Mouse (Mus musculus) hindbrain, embryonic 13.5 days (tissue): Measurements from ENCODE around the gene Cblc. TPM values are rescaled to one million over a fixed set of nuclear protein-coding genes. Genes with fewer than 3 reads are reported as not detected.

Experiments
- ATAC-seq: fragments of 200-750 bp; cut with Nextera tagmentation; 2 replicates; pipeline ENCODE4 v1.8.0; 2017; ENCODE audit warnings: moderate TSS enrichment; ENCODE audit not compliant: low FRiP score
- H3K27ac ChIP-seq: fragments of 300-500 bp; sonication (generic); 2 replicates; pipeline ENCODE4 v1.5.1; 2015; ENCODE audit warnings: inconsistent platforms, mild to moderate bottlenecking, moderate library complexity
- H3K27me3 ChIP-seq: fragments of 300-500 bp; sonication (generic); 2 replicates; pipeline ENCODE4 v1.6.1; 2015; ENCODE audit warnings: mild to moderate bottlenecking, inconsistent platforms
- H3K36me3 ChIP-seq: fragments of 300-500 bp; sonication (generic); 2 replicates; pipeline ENCODE4 v1.6.1; 2015; ENCODE audit warnings: mild to moderate bottlenecking, inconsistent platforms
- H3K4me1 ChIP-seq: fragments of 300-500 bp; sonication (generic); replicated peaks from 2 replicates; pipeline ENCODE4 v1.6.1; 2015; ENCODE audit warnings: inconsistent platforms
- H3K4me2 ChIP-seq: fragments of 300-500 bp; sonication (generic); 2 replicates; pipeline ENCODE4 v1.6.1; 2015; ENCODE audit warnings: inconsistent platforms, mild to moderate bottlenecking, moderate library complexity
- H3K4me3 ChIP-seq: fragments of 300-500 bp; sonication (generic); 2 replicates; pipeline ENCODE4 v1.5.1; 2015; ENCODE audit warnings: mild to moderate bottlenecking, inconsistent platforms
- H3K9ac ChIP-seq: fragments of 300-500 bp; sonication (generic); 2 replicates; pipeline ENCODE4 v1.6.1; 2015; ENCODE audit warnings: mild to moderate bottlenecking, inconsistent platforms
- H3K9me3 ChIP-seq: fragments of 300-500 bp; sonication (generic); 2 replicates; pipeline ENCODE4 v1.6.1; 2016; ENCODE audit warnings: inconsistent platforms
- WGBS: fragments of 180-500 bp; shearing (Covaris S2); methylation state at CpG from one replicate; pipeline ENCODE4 v1.1.7; 2015; 5-methylcytosine and 5-hydroxymethylcytosine counted together
- polyA plus RNA-seq: library from polyadenylated mRNA; unstranded; fragments of >200 nt; fragmentation: Nextera tagmentation; extraction: Ambion mirVana; gene quantifications from 2 replicates; pipeline ENCODE4 v1.2.1, GENCODE M21; 2015

Cblc gene
- polyA plus RNA-seq, 1 experiment from 2014 or later, result not detected

GRCm38 (mm10) chr7:19816224-19816771 lies 19.7 kb upstream of the Cblc start:
- no peaks in the 10 kb centered on the region for H3K36me3 ChIP-seq
- peak overlapping the region; percentile 63 for H3K4me2 ChIP-seq
- WGBS, result 0% methylated on average over 28 of the region's 28 CpGs
- peak overlapping the region; percentile 42 for H3K4me3 ChIP-seq
- peak; percentile 49 for ATAC-seq
- peaks cover 28% of the 10 kb centered on the region for H3K4me1 ChIP-seq
- H3K9ac ChIP-seq, result peak overlapping the region; percentile 65
- peaks cover 78% of the 10 kb centered on the region for H3K27me3 ChIP-seq
- 0 out of 2 replicates have a peak overlapping the region, but pooled peaks have one; percentile 30 for H3K27ac ChIP-seq
- H3K9me3 ChIP-seq, result 0 out of 2 replicates have a peak, but pooled peaks cover 4% of the 10 kb centered on the region

GRCm38 (mm10) chr7:19815296-19816223 lies 19.0 kb upstream of the Cblc start:
- H3K4me2 ChIP-seq, result peak overlapping the region; percentile 63
- H3K9ac ChIP-seq, result peak overlapping the region; percentile 65
- 0 out of 2 replicates have a peak, but pooled peaks cover 4% of the 10 kb centered on the region for H3K9me3 ChIP-seq
- peak overlapping the region; percentile 42 for H3K4me3 ChIP-seq
- no peaks in the 10 kb centered on the region for H3K36me3 ChIP-seq
- no peak overlapping the region for H3K27ac ChIP-seq
- peaks cover 33% of the 10 kb centered on the region for H3K4me1 ChIP-seq
- H3K27me3 ChIP-seq, result peaks cover 78% of the 10 kb centered on the region
- ATAC-seq, result peak; percentile 36; the same call in 1 of the 2 replicates
- WGBS, result 23% methylated on average over 17 of the region's 17 CpGs

DNA sequence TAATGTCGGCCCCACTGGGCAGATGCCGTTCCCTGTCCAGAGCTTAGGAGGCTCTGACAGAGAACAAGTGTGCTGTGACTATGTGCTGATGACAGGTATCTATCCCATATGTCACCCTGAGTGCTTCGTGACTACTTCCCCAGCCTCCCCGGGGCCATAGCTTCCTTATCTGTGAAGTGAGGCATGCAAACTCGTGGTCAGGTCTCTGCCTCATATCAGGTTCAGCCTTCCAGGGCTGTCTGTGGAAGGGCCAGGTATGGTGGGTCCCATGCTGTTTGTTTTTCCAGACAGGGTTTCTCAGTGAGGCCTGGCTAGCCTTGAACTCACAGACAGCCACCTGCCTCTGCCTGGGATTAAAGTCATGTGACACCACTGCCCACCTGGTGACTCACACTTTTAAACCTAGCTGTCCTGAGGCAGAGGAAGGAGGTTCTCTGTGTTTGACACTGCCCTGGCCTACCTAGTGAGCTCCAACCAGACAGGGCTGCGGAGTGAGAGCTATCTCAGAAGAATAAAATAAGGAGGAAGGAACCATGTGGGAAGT lies 17.0 kb upstream of the Cblc start:
- H3K4me3 ChIP-seq, result no peak overlapping the region
- H3K27ac ChIP-seq, result no peak overlapping the region
- H3K9ac ChIP-seq, result no peak overlapping the region
- H3K4me1 ChIP-seq, result peaks cover 38% of the 10 kb centered on the region
- H3K4me2 ChIP-seq, result no peak overlapping the region
- H3K27me3 ChIP-seq, result peaks cover 80% of the 10 kb centered on the region
- no peaks in the 10 kb centered on the region for H3K9me3 ChIP-seq
- WGBS, result 91% methylated on average over 6 of the region's 6 CpGs
- no peaks in the 10 kb centered on the region for H3K36me3 ChIP-seq
- no peak for ATAC-seq

DNA sequence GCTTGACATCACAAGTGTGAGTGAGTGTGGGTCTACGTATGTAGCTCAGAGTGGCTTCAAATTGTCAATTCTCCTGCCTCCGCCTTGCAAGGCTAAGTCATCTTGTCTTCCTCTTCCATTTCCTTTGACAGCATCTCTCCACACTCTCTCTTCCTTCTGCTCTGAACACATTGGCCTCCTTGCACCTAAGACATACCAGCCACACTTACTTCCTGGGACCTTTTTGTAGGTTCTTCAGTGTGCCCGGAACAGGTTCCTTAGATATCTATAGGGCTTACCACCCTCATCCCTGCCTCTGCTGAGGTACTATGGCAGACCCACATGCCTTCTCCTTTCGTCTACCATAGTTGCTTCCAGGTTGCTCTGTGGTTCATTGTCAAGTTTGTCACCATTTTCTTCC lies 16.6 kb upstream of the Cblc start:
- H3K27me3 ChIP-seq, result peaks cover 81% of the 10 kb centered on the region
- WGBS, result 86% methylated on average over 4 of the region's 4 CpGs

GRCm38 (mm10) chr7:19811114-19811513 lies 14.5 kb upstream of the Cblc start:
- peak overlapping the region; percentile 43; the same call in 1 of the 2 replicates for H3K9ac ChIP-seq
- H3K9me3 ChIP-seq, result no peaks in the 10 kb centered on the region
- peak overlapping the region; percentile 46 for H3K4me2 ChIP-seq
- H3K4me3 ChIP-seq, result peak overlapping the region; percentile 21
- H3K4me1 ChIP-seq, result peaks cover 19% of the 10 kb centered on the region
- ATAC-seq, result peak; percentile 14; the same call in 1 of the 2 replicates
- H3K27me3 ChIP-seq, result peaks cover 72% of the 10 kb centered on the region
- no peak overlapping the region for H3K27ac ChIP-seq
- 6% methylated on average over 22 of the region's 22 CpGs for WGBS
- no peaks in the 10 kb centered on the region for H3K36me3 ChIP-seq

More for the DNA sequence above, 16.6 kb upstream of the Cblc start:
- H3K4me1 ChIP-seq, result peaks cover 38% of the 10 kb centered on the region
- H3K27ac ChIP-seq, result no peak overlapping the region
- H3K36me3 ChIP-seq, result no peaks in the 10 kb centered on the region
- ATAC-seq, result no peak
- no peak overlapping the region for H3K4me2 ChIP-seq
- no peaks in the 10 kb centered on the region for H3K9me3 ChIP-seq
- H3K4me3 ChIP-seq, result no peak overlapping the region
- H3K9ac ChIP-seq, result no peak overlapping the region

DNA sequence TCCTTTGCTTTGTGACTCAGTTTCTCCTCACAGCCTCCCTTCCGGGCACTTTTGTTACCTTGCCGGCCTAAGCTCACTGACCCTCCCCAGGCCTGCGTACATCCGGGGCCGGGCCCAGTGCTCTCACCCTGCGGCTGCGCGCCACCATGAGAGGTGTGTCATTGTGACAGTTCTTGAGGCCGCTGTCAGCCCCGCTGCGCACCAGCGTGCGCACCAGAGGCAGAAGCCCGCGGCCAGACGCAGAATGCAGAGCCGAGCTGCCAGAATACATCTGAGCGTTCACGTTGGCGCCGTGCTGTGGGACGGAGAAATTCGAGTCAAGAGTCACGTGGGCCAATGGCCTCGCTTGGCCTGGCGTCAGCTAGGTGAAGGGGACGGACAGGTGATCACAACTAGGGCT lies 12.8 kb upstream of the Cblc start:
- peak; percentile 64 for ATAC-seq
- H3K4me2 ChIP-seq, result peak overlapping the region; percentile 49
- H3K27ac ChIP-seq, result no peak overlapping the region
- peaks cover 12% of the 10 kb centered on the region for H3K4me1 ChIP-seq
- peaks cover 7% of the 10 kb centered on the region for H3K9me3 ChIP-seq
- H3K36me3 ChIP-seq, result no peaks in the 10 kb centered on the region
- peaks cover 67% of the 10 kb centered on the region for H3K27me3 ChIP-seq
- 3% methylated on average over 27 of the region's 27 CpGs for WGBS
- H3K4me3 ChIP-seq, result peak overlapping the region; percentile 30
- H3K9ac ChIP-seq, result peak overlapping the region; percentile 61; the same call in 1 of the 2 replicates

GRCm38 (mm10) chr7:19806356-19806969 lies 9.9 kb upstream of the Cblc start:
- H3K27ac ChIP-seq, result no peak overlapping the region
- H3K4me3 ChIP-seq, result no peak overlapping the region
- H3K9me3 ChIP-seq, result peaks cover 7% of the 10 kb centered on the region
- no peaks in the 10 kb centered on the region for H3K36me3 ChIP-seq
- H3K27me3 ChIP-seq, result peaks cover 48% of the 10 kb centered on the region
- no peak overlapping the region for H3K4me2 ChIP-seq
- H3K9ac ChIP-seq, result no peak overlapping the region
- ATAC-seq, result no peak
- peaks cover 12% of the 10 kb centered on the region for H3K4me1 ChIP-seq
- 85% methylated on average over 8 of the region's 8 CpGs for WGBS

- ATAC-seq, result peak; percentile 68; the same call in 1 of the 2 replicates
- Histone ChIP-seq H3K4me3 (no peak overlapping the region), H3K9ac (no peak overlapping the region), H3K4me1 (no peaks in the 10 kb centered on the region), H3K9me3 (peaks cover 7% of the 10 kb centered on the region), H3K36me3 (no peaks in the 10 kb centered on the region), H3K4me2 (no peak overlapping the region), H3K27me3 (peaks cover 13% of the 10 kb centered on the region; the same call in 1 of the 2 replicates), H3K27ac (no peak overlapping the region)
- WGBS, result 22% methylated on average over 7 of the region's 7 CpGs
Observed at GRCm38 (mm10) chr7:19802995-19803394, 6.4 kb upstream of the Cblc start.

DNA sequence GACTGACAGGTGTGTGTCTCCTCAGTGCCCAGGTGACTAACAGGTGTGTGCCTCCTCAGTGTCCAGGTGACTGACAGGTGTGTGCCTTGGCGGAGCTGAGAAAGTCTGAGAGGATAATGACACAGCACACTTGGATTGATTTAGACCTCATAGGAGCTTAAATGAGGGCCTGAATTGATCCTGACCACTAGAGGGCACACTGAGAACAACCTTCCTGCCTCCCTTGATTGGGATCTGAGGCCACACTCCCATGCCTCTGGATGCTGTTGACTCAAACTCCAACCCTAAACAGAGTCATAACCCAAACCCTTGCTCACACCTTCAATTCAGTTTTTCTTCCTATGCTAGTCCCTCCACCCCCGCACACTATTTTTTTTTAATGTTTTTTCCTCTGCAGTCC lies 4.2 kb upstream of the Cblc start:
- no peak for ATAC-seq
- 29% methylated on average over 2 of the region's 2 CpGs for WGBS

DNA sequence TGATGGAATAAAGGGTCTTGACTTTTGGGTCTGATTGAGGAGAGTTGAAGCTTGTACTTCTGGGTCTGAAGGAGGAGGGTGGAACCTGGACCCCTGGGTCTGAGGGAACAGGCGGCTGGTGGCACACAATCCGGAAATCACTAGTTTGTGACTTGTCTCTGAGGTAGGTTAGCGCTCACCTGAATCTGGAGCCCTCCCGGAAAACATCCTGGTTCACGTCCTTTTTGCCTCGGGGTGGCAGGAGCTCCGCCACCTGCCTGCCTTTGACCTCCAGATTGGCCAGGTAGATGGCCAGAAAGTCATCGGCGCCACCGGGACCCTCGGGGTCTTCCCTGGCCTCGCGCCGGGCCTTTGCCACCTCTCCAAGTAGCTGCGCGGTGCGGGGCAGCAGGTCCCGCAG lies 355 bp downstream of the Cblc start:
- Histone ChIP-seq H3K4me2 (no peak overlapping the region), H3K9ac (no peak overlapping the region), H3K27me3 (peaks cover 48% of the 10 kb centered on the region), H3K36me3 (no peaks in the 10 kb centered on the region), H3K27ac (no peak overlapping the region), H3K9me3 (no peaks in the 10 kb centered on the region), H3K4me3 (no peak overlapping the region), H3K4me1 (peaks cover 5% of the 10 kb centered on the region; the same call in 1 of the 2 replicates)
- WGBS, result 15% methylated on average over 18 of the region's 18 CpGs
- ATAC-seq, result no peak

More for the DNA sequence above, 4.2 kb upstream of the Cblc start:
- Histone ChIP-seq H3K4me1 (peaks cover 5% of the 10 kb centered on the region; the same call in 1 of the 2 replicates), H3K9me3 (peaks cover 6% of the 10 kb centered on the region), H3K27ac (no peak overlapping the region), H3K27me3 (peaks cover 27% of the 10 kb centered on the region), H3K4me2 (no peak overlapping the region), H3K9ac (no peak overlapping the region), H3K4me3 (no peak overlapping the region), H3K36me3 (no peaks in the 10 kb centered on the region)

DNA sequence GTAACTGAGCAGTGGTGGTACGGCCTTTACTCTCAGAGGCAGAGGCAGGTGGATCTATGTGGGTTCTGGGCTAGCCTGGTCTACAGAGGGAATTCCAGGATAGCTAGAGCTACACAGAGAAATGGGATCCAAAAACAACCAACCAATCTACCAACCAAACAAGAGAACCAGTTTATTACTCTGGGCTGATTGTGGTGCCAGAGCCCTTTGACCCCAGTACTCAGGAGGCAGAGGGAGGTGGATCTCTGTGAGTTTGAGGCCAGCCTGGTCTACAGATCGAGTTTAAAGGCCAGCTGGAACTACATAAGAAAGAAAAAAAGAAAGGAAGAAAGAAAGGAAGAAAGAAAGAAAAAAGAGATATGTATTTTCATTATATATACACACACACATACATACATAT lies 1.4 kb downstream of the Cblc start:
- H3K27me3 ChIP-seq, result peaks cover 57% of the 10 kb centered on the region
- no peak for ATAC-seq
- no peaks in the 10 kb centered on the region for H3K9me3 ChIP-seq
- H3K4me3 ChIP-seq, result no peak overlapping the region
- 55% methylated on average over 2 of the region's 2 CpGs for WGBS
- H3K27ac ChIP-seq, result no peak overlapping the region
- H3K36me3 ChIP-seq, result no peaks in the 10 kb centered on the region
- no peak overlapping the region for H3K9ac ChIP-seq
- no peak overlapping the region for H3K4me2 ChIP-seq
- H3K4me1 ChIP-seq, result peaks cover 5% of the 10 kb centered on the region; the same call in 1 of the 2 replicates
